Mouse (Mus musculus) stomach, postnatal 0 days (tissue): ENCODE data around the gene Elavl4.

Experiments used
- CTCF ChIP-seq: IDR thresholded peaks from 2 replicates; pipeline ENCODE4 v1.5.1; 2016; ENCODE audit warnings: antibody characterized with exemption, low read depth, mild to moderate bottlenecking, moderate library complexity
- EP300 ChIP-seq: optimal IDR thresholded peaks from 2 replicates; pipeline ENCODE3; 2016; ENCODE audit warnings: antibody characterized with exemption

DNA sequence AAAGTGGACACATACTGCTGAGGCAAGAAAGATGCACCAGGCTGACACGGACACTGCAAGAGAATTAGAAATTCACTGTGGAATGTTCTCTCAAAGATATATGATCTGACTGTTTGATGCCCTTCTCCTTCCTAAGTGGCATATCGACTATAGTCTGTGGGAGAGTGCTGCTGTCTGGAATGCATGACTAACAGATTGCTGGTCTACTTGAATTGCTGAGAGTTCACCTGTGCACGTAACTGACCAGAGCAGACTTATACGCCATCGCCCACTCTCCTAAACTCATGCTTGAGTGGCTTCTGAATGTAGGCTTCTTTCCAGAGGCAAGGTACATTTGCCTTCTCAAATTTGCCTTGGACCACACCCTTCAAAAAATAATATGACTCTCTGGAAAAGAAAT lies 58.5 kb downstream of the Elavl4 start:
- TF ChIP-seq CTCF (no peak), EP300 (no peak)
